Mouse (Mus musculus): ENCODE data around the gene Gm20661. TPM values are rescaled to one million over a fixed set of nuclear protein-coding genes. Genes with fewer than 3 reads are reported as not detected.
A peak's percentile ranks its signal among the peaks of the same experiment; 100 is the strongest.
"Not testable (repeated sequence)": the region's sequence is repeated elsewhere in the genome, so short reads cannot be mapped to it uniquely, and the experiment has no call there.

The Gm20661 gene
- total RNA-seq, 2 experiments from 2014 or later = 0.47 to 0.59 TPM

GRCm38 (mm10) chr9:108001922-108002770, 19.3 kb downstream of the Gm20661 start, which contains the start of gene Ip6k1:
Gene Ip6k1, plus strand, starts transcription at chr9:108002501.
- DNase-seq = peak; percentile 100

- DNase-seq = peak; percentile 64
These were observed 20.1 kb downstream of the Gm20661 start for GRCm38 (mm10) chr9:108002778-108003530.

GRCm38 (mm10) chr9:108003531-108003890, 20.7 kb downstream of the Gm20661 start:
- DNase-seq = no peak

DNA sequence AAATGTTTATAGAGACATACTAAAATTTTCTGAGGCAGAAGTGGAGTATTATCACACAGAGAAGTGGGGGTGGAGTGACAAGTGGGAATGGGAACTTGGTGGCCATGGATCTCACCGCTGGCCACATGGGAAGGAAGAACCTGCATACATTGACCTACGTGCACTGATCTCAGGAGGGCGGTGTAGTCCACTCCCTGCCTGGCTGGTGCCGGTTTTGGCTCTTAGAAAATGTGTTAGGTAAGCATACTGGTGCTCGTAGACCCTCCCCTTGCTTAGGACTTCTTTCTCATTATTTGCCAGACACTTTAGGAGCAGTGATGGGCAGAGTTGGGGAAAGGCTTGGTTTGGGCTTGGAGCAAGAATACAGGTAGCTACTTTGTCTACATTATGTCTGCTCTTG, 25.2 kb downstream of the Gm20661 start:
- no peak for DNase-seq

DNA sequence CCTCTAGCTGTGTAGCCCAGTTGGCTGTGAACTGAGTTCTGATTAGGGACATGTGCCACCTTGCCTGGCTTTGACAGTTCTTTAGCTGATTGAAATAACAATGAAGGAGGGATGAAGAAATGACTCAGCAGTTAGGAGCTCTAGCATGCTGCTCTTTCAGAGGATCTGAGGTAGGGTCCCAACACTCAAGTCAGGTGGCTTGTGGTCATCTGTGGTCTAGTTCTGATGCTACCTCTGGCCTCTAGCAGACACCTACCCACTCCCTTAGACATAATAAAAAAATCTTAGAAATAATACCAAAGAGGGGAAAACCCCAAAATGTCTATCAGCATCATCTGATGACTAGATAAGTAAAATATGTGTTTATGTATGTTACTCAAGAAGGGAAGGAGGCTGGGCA, 27.5 kb downstream of the Gm20661 start:
- DNase-seq = no peak

GRCm38 (mm10) chr9:108013577-108013976, 30.7 kb downstream of the Gm20661 start:
- not testable (repeated sequence) for DNase-seq

GRCm38 (mm10) chr9:108017127-108017526, 34.3 kb downstream of the Gm20661 start:
- DNase-seq = no peak

GRCm38 (mm10) chr9:108020741-108021140, 37.9 kb downstream of the Gm20661 start:
- DNase-seq = no peak

- no peak for DNase-seq
These were observed 40.4 kb downstream of the Gm20661 start for GRCm38 (mm10) chr9:108023216-108023615.

DNA sequence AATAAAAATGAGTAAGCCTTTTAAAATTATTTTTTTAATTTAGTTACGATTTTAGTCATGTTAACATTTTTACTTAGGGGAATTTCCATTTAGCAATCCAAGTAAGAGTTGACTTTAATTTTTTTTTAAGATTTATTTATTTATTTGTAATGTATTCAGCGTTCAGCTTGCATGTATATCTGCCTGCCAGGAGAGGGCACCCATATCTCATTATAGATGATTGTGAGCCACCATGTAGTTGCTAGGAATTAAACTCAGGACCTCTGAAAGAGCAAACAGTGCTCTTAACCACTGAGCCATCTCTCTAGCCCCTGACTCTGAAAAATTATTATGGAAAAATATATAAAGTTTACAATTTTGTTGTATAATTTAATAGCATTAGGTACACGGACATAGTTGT, 43.7 kb downstream of the Gm20661 start:
- DNase-seq = no peak

- no peak for DNase-seq
These were observed 45.0 kb downstream of the Gm20661 start for GRCm38 (mm10) chr9:108027867-108028266.

DNA sequence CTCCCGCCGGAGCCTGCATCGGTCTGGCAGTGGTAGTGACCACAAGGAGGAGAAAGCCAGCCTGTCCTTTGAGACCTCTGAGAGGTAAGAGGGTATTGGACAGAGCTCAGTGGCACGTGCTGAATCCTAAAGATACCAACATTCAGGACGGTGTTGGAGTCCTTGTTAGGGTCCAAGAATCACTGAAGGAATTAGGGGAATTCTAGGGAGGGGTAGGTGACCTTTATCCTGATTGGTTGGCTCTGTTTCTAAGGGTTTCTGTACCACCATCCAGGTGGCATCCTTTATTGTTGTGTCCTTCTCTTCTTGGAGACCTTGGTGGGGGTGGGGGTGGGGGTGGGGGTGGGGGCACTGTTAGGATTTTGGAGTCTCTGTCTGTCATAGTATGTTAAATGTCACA, 49.3 kb downstream of the Gm20661 start:
- DNase-seq = no peak

- no peak for DNase-seq
These were observed 52.7 kb downstream of the Gm20661 start for GRCm38 (mm10) chr9:108035331-108036156.

Other genes starting within 250 kb of the Gm20661 start
- 10 to 100 TPM; 39.2 to 71.2 TPM for gene Rbm5, start 212.1 kb upstream of the Gm20661 start, total RNA-seq (2021)
- gene Rbm6, start 109.8 kb upstream of the Gm20661 start, total RNA-seq (2021) = 10 to 100 TPM; 21.6 to 35.5 TPM
- 1 to 10 TPM; 4.0 to 4.8 TPM for gene Mon1a, start 94.9 kb upstream of the Gm20661 start, total RNA-seq (2021)
- gene Mst1r, start 76.2 kb upstream of the Gm20661 start, total RNA-seq (2021) = 1 to 10 TPM; 1.9 to 5.6 TPM
- not detected for gene Actl11, start 54.6 kb upstream of the Gm20661 start, total RNA-seq (2021)
- under 1 TPM; 0.80 to 0.86 TPM for gene Camkv, start 47.4 kb upstream of the Gm20661 start, total RNA-seq (2021)
- 1 to 10 TPM; 1.6 to 2.2 TPM for gene Traip, start 32.9 kb upstream of the Gm20661 start, total RNA-seq (2021)
- 1 to 10 TPM; 4.4 to 6.5 TPM for gene Uba7, start 7.6 kb upstream of the Gm20661 start, total RNA-seq (2021)
- gene Inka1, start 2.8 kb downstream of the Gm20661 start, total RNA-seq (2021) = 10 to 100 TPM in 1 of 2 experiments, 1 to 10 TPM in 1; 8.8 to 14.0 TPM
- gene Cdhr4, start 9.4 kb downstream of the Gm20661 start, total RNA-seq (2021) = 1 to 10 TPM in 1 of 2 experiments, under 1 TPM in 1; 0.54 to 1.0 TPM
- gene Gm20662, start 13.3 kb downstream of the Gm20661 start, total RNA-seq (2021) = not detected
- gene Ip6k1, start 19.4 kb downstream of the Gm20661 start, total RNA-seq (2021) = 10 to 100 TPM; 38.9 to 42.9 TPM
- gene Gmppb, start 66.2 kb downstream of the Gm20661 start, total RNA-seq (2021) = 10 to 100 TPM in 1 of 2 experiments, 1 to 10 TPM in 1; 8.6 to 10.6 TPM
- gene Amigo3, start 70.1 kb downstream of the Gm20661 start, total RNA-seq (2021) = 1 to 10 TPM; 2.6 to 3.6 TPM
- gene Mst1, start 97.4 kb downstream of the Gm20661 start, total RNA-seq (2021) = under 1 TPM in 1 of 2 experiments, not detected in 1; 0.11 TPM
- 100 to 1,000 TPM; 153 to 172 TPM for gene Rnf123, start 100.3 kb downstream of the Gm20661 start, total RNA-seq (2021)
- gene Apeh, start 111.5 kb downstream of the Gm20661 start, total RNA-seq (2021) = 10 to 100 TPM; 33.9 to 36.6 TPM
- under 1 TPM; 0.47 to 0.54 TPM for gene Bsn, start 207.3 kb downstream of the Gm20661 start, total RNA-seq (2021)